Mouse (Mus musculus) v-Abl transformed pro-B cells (cell line): ENCODE data around the gene Slc16a13.

Experiments used
- in situ Hi-C, 2 experiments: fragments of 400-800 bp; cut with MboI; formaldehyde crosslinking; loops; one replicate each; pipeline ENCODE4 v1.15.1; 2025; ENCODE audit not compliant: unreplicated experiment in 2 of 2

Slc16a13 gene

DNA sequence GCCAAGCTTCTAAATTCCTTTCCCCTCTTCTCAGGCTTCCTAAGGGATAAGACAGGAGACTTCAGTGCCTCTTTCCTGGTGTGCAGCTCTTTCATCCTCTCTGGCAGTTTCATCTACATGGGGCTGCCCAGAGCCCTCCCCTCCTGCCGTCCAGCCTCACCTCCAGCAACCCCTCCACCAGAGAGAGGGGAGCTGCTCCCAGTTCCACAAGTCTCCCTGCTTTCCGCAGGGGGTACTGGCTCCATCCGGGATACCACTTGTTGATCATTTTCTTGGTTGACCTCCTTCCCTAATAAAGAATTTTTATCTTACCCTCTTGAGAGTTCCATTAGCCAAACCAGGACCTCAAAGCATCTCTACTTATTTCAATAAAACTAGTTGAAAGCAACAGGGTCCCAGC lies 4.8 kb downstream of the Slc16a13 start:
- in situ Hi-C loops = loop anchor here (10.0 to 25.0 kb wide), 2 partner anchors 341 to 529 kb away; partner anchors contain the start of genes Senp3 (in 1 of the 2), Tmem95 (in 1 of the 2), Tnfsf12 (in 1 of the 2) and Tnfsf13 (in 1 of the 2)

DNA sequence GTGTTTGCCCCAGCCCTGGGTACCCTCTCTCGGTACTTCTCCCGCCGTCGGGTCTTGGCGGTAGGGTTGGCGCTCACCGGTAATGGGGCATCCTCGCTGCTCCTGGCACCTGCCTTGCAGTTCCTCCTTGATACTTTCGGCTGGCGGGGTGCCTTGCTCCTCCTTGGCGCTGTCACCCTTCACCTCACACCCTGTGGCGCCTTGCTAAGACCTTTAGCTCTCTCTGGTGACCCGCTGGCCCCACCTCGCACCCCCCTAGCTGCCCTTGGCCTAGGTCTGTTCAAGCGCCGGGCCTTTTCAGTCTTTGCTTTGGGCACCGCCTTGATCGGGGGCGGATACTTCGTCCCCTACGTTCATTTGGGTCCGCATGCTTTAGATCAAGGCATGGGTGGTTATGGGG lies 5.6 kb downstream of the Slc16a13 start:
- in situ Hi-C loops = loop anchor here (10.0 to 25.0 kb wide), 2 partner anchors 340 to 528 kb away; partner anchors contain the start of genes Senp3 (in 1 of the 2), Tmem95 (in 1 of the 2), Tnfsf12 (in 1 of the 2) and Tnfsf13 (in 1 of the 2)

DNA sequence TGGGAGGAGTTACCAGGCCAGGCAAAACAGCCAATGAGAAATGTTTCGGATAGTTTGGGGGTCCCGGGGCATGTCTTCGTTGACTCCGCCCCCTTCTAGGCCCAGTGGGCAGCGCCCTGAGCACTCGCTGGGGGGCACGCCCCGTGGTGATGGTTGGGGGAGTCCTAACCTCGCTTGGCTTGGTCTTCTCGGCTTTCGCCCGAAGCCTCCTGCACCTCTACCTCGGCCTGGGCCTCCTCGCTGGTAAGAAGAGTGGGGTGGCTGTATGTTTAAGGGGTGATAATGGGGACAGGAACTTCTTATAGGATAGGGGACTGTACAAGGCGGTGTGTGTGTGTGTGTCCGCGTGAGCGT lies 6.0 kb downstream of the Slc16a13 start:
- in situ Hi-C loops = loop anchor here (10.0 to 25.0 kb wide), 2 partner anchors 340 to 528 kb away; partner anchors contain the start of genes Senp3 (in 1 of the 2), Tmem95 (in 1 of the 2), Tnfsf12 (in 1 of the 2) and Tnfsf13 (in 1 of the 2)

DNA sequence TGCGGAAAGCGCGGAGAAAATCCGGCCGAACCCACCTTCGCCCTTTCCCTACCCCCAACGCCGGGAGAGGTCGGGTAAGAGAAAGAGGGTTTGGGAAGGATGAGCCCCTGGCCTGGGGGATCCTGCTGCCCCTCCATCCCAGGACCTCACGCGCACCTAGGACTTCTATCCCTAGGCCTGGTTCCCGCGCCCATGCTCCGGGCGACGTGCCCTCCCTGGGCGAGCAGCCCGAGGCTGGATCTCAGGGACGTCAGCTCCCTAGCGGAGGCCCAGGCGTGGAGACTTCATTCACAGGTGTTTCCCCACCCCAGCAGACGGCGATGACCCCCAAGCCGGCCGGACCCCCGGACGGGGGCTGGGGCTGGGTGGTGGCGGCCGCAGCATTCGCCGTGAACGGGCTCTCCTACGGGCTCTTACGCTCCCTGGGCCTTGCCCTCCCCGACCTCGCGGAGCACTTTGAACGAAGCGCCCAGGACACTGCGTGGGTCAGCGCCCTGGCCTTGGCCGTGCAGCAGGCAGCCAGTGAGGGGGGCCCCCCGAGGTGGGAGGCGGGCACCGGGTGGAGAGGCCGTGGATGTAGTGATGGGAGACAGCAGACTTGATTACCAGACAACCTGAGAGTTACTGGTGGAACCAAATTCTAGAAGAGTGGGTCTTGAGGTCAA lies 6.5 kb downstream of the Slc16a13 start:
- in situ Hi-C loops = loop anchor here (10.0 to 25.0 kb wide), 2 partner anchors 340 to 527 kb away; partner anchors contain the start of genes Senp3 (in 1 of the 2), Tmem95 (in 1 of the 2), Tnfsf12 (in 1 of the 2) and Tnfsf13 (in 1 of the 2)

DNA sequence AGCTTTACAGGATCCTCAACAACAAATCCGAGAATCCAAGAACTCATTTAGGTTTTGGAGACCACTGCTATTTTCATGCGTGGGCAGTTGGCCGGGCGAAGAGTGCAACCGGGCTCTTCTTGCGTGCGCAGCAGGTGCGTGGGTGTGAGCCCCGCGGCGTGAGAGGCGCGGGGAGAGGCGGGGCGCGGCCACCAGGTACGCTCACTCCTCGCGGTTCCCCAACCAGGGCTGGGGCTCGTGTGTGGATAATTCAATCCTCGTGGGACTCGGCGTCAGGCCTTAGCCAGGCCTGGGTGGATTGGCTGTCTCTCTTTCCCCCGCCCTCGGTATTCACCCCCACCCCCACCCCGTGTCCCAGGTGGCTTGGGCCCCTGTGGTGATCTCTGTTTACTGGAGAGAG lies 7.1 kb downstream of the Slc16a13 start:
- in situ Hi-C loops = loop anchor here (10.0 to 25.0 kb wide), 2 partner anchors 339 to 526 kb away; partner anchors contain the start of genes Senp3 (in 1 of the 2), Tmem95 (in 1 of the 2), Tnfsf12 (in 1 of the 2) and Tnfsf13 (in 1 of the 2)

DNA sequence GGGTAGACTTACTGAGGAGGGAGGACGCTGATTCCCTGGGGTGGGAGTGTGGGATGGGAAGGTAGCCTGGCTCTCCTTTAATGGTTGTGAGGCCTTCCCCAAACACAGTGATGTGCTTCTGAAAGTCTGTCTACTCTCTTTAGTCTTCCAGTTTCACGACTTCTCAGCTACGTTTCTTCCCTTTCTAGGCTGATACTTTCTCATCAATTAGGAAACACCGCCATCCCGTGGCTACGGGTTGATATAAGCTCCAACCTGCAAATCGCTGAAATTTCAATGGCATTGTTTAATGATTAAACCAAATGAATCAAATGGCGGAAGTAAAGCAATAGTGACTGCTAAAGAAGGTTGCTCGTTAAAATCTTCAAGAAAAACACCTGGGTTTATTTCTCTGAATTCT lies 8.0 kb downstream of the Slc16a13 start:
- in situ Hi-C loops = loop anchor here (10.0 to 25.0 kb wide), 2 partner anchors 338 to 526 kb away; partner anchors contain the start of genes Senp3 (in 1 of the 2), Tmem95 (in 1 of the 2), Tnfsf12 (in 1 of the 2) and Tnfsf13 (in 1 of the 2)

DNA sequence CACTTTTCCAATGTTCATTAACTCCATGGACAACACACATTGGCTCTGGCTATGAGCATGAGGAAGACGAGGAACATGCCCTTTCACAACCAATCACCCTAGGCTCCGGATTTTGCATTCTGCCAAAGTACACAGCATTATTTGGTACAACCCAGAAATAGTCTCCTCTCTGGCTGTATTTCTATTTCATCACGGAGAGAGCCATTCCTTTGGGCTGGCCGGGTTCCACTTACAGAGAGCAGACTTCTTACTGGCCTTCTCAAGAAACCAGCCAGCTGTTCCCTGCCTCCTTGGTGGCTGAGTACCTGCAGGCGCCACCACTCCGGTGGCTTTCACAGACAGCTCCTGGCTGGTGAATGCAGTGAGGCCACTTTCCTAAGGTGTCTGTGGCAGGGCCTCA lies 8.4 kb downstream of the Slc16a13 start, which contains the start of gene Slc16a11:
Gene Slc16a11, plus strand, starts transcription at position 330 of the 400 bp plus-strand sequence.
- in situ Hi-C loops = loop anchor here (10.0 to 25.0 kb wide), 2 partner anchors 338 to 525 kb away; partner anchors contain the start of genes Senp3 (in 1 of the 2), Tmem95 (in 1 of the 2), Tnfsf12 (in 1 of the 2) and Tnfsf13 (in 1 of the 2)

DNA sequence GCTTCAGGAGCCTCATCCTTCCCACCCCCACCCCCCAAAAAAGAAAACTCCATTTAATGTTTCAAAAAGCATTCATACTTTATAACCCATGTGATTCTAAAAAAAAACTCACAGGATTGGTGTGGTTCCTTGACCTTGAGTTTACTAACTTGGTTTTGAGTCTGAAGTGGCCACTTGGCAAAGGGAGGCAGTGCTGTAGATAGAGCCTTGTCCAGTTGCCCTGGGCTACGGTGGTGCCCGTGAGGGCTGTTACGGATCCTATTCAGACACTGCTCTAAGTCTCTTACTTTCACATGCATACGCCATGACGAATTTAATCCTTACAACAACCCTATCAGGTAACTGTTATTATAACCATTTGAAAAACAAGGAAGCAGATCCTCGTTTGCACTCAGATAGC lies 8.9 kb downstream of the Slc16a13 start:
- in situ Hi-C loops = loop anchor here (10.0 to 25.0 kb wide), 2 partner anchors 337 to 525 kb away; partner anchors contain the start of genes Senp3 (in 1 of the 2), Tmem95 (in 1 of the 2), Tnfsf12 (in 1 of the 2) and Tnfsf13 (in 1 of the 2)

DNA sequence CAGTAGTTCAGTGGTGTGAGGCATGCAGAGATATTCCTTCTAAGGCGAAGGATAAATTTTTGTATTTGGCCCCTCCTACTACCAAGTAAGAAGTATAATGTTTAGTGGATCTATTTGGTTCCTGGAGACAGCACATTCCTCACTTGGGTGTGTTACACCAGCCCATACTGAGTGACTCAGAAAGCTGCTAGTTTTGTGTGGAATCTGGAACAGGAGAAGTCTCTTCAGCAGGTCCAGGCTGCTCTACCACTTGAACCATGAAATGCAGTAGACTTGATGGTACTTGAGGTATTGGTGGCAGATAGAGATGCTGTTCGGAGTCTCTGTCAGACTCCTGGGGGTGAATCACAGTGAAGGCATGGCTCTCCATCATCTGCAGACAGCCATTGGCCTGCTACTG lies 10.2 kb downstream of the Slc16a13 start:
- in situ Hi-C loops = loop anchor here (10.0 to 25.0 kb wide), 2 partner anchors 336 to 523 kb away; partner anchors contain the start of genes Senp3 (in 1 of the 2), Tmem95 (in 1 of the 2), Tnfsf12 (in 1 of the 2) and Tnfsf13 (in 1 of the 2)

DNA sequence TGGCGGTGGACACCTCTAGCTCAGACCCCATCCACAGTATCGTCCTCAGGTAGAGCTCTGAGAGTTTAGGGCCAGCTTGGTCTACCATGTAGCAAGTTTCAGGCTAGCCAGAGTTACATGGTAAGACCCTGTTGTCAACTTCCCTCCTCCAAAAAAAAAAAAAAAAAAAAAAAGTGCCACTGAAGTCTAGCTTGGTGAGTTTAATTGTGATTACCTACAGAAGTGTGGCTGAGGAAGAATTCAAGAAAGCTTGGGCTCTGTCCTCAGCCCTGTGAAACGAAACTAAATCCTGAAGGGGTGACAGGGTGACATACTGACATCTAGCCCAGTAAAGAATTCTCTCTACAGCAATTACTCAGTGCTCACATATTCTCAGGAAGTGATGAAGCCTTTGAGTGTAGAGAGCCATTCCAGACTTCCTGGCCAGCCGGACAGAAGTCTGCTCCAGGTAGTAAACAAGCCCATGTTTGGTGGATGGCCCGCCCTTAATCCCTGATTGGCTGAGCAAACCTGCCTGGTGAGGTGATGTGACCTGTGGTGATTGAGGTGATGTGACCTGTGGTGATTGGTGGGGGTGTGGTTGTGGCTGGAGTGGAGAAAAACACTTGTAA lies 12.0 kb downstream of the Slc16a13 start:
- in situ Hi-C loops = loop anchor here (10.0 to 25.0 kb wide), 2 partner anchors 154 to 522 kb away; partner anchors contain the start of genes Asgr1 (in 1 of the 2), Senp3 (in 1 of the 2), Tnfsf12 (in 1 of the 2) and Tnfsf13 (in 1 of the 2)

DNA sequence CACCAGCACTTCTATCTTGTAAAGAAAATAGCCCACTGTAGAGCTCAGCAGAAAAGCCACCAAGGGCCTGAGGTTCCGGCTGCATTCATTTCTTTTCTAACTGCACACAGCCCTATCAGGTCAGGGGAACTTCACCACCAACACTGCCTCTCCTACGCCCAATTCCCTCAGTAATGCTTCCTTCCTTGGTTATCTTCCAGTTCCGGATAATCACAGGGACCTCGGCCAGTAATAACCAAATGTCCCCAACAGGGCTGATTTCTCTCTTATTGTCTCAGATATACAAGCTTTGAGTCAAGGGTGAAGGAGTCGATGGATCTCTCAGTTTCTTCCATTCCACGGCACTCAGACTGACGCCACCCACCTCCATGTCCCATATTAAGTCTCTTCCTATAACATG lies 13.6 kb downstream of the Slc16a13 start:
- in situ Hi-C loops = loop anchor here (10.0 to 25.0 kb wide), 2 partner anchors 152 to 520 kb away; partner anchors contain the start of genes Asgr1 (in 1 of the 2), Senp3 (in 1 of the 2), Tnfsf12 (in 1 of the 2) and Tnfsf13 (in 1 of the 2)

DNA sequence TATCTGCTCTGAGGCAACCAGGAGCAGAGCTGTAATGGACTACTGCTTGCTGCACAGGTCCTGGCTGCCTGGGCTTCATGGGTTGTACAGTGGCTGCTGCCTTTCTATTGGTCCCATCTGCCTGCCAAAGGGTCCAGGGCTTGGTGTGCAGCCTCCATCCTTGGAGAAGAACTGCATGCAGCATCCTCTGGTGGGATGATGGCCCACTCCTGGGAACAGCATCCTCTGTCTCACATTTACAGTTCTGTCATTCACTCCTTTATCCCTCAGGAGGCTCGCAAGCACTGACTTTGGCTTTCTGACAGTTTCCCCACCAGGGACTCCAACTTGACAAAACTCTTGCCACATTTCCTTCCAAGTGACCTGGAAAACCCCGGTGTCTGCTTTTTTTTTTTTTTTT lies 14.1 kb downstream of the Slc16a13 start:
- in situ Hi-C loops = loop anchor here (10.0 to 25.0 kb wide), 2 partner anchors 152 to 520 kb away; partner anchors contain the start of genes Asgr1 (in 1 of the 2), Senp3 (in 1 of the 2), Tnfsf12 (in 1 of the 2) and Tnfsf13 (in 1 of the 2)

DNA sequence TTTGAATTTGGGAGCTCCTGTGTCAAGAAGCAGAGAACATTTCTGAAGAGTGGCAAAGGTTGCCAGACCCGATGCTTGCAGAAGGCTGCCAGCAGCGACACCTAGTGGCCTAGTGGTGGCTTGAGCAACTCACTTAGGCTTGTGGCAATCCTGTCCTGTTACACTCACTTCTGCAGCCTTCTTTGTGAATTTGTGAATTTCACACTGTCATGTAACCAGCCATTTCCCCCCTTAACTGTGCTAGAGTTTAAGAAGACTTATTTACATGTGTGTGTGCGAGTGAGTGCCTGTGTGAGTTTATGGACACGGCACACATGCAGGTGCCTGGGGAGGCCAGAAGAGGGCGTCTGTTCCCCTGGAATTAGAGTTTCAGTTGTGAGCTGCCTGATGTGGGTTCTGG lies 19.2 kb downstream of the Slc16a13 start:
- in situ Hi-C loops = loop anchor here (5.0 to 25.0 kb wide), 3 partner anchors 144 to 514 kb away; partner anchors contain the start of genes Asgr1 (in 1 of the 2), Senp3 (in 1 of the 2), Tnfsf12 (in 1 of the 2) and Tnfsf13 (in 1 of the 2)

DNA sequence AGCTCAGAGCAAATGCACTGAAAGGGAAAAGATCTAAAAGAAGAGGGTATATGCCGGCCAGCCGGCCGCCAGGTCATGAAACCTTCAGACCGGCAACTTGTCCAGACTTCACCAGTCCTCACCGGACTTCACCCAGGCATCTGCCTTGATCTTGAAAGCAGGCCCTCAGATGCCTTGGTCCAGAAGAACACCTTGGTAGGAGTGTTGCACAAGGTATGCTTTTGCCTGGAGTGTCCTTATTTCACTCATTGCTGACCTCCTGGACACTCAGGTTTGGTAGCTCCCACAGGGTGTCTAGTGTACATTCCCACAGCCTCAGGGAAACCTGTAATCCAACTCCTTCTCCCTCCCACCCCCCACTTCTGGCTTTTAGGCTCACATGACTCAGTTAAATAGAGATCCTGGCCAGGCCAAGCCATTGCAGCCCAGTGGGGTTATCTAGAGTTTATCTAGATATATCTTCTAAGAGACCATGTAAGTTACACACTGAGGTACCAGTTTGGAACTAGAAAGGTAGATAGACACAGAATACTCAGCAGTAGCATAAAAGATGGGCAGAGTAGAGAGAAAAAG lies 20.7 kb downstream of the Slc16a13 start:
- in situ Hi-C loops = loop anchor here (5.0 to 25.0 kb wide), 3 partner anchors 143 to 513 kb away; partner anchors contain the start of genes Asgr1 (in 1 of the 2), Senp3 (in 1 of the 2), Tnfsf12 (in 1 of the 2) and Tnfsf13 (in 1 of the 2)

DNA sequence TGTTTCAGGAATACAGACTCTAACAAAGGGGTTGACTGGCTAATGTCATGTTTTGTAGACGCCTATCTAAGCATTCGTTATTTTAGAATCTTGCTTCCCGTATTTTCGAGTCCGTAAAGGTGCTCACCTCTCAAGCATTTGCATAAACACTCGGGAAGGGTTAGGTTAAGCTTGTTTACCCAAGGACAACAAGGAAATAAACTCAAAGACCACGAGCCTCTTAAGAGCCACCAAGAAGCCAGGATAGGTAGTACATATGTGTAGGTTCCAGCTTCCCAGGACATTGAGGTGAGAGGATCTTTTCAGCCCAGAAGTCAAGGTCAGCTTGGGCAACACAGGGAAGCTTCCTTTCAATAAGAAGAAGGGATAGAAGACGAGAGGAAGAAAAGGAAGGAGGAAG lies 21.8 kb downstream of the Slc16a13 start:
- in situ Hi-C loops = loop anchor here in 1 of 2 experiments (10.0 to 25.0 kb wide), 2 partner anchors 244 to 487 kb away; no protein-coding TSS in a partner anchor

DNA sequence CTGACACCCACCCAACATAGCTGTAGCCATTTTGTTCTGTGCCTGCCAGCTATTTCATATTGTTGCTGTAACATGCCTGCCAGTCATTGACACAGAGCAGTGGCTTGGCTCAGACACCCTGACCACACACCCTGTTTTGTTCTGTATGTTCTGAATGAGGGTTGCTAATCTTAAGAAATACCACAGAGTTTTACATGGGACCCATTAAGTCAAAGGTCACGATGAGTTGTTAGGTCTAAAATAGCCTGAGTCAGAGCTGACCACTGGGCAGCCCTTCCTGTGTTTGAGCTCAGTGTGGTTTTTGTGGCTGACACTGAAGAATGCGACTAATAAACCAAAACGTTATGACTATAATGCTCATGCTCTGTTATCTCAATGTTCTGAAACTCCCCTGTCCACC lies 22.5 kb downstream of the Slc16a13 start:
- in situ Hi-C loops = loop anchor here in 1 of 2 experiments (10.0 to 25.0 kb wide), 2 partner anchors 244 to 486 kb away; no protein-coding TSS in a partner anchor

DNA sequence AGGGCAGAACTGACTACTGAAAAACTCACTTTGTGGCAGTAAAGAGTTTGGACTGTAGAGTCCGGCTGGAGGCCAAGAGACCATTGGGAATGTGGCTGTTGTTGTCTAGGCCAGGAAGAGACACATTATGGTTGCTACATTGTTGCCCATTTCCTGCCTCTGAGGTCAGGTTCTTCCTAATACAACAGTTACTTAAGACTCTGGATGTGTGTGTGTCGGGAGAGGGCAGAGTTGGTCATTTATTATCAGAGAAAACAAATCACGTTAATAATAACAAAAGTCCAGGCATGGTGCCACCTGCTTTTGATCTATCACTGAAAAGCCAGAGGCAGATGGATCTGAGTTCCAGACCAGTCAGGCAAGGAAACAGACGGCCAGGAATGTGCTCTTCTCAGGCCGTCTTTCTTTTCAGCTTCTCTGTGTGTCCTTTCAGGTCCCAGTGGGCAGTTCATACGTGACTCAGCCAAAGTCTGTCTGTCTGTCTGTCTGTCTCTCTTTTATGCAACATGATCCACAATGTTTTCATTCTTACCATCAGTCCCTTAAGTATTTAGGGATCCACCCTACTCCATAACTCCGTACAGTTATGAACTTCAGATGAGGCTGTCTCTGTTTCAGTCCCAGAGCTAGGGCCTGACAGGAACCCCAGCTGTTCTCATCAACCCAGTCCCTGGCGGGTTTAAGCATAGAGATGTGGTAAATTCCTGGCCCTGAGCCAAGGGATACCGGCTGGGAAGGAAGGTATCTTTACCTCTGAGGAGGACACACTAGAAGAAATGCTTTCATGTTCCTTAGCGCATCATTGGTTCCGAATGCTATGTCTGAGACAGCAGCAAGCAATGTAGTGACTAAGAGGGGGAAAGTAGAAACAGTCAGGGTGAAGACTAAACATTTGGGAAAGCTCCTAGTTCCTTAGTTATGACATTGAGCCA lies 27.2 kb downstream of the Slc16a13 start:
- in situ Hi-C loops = loop anchor here in 1 of 2 experiments (10.0 to 25.0 kb wide), 2 partner anchors 239 to 481 kb away; no protein-coding TSS in a partner anchor

DNA sequence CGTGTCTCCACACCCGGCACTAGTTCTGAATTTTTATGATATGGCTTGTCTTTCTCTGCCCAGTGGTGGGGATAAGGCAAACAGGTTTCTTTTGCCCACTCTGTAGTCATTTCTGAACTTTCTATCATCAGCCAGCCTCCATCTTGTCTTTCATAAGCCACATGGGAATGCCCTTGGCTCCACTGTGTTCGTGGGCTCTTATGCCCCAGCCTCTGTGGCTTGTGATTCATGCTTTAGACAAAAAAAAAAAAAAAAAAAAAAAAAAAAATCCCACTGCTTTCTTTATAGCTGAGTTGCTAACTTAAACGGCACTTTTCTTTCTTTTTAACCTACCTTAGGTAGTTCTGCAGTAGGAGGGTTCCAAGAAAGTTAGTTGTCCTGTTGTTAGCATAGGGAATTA lies 28.7 kb downstream of the Slc16a13 start:
- in situ Hi-C loops = loop anchor here in 1 of 2 experiments (10.0 to 25.0 kb wide), 2 partner anchors 237 to 480 kb away; no protein-coding TSS in a partner anchor
